Mouse (Mus musculus) mammary gland, adult 2 months (tissue): ENCODE results near the gene Gzmb. TPM values are rescaled to one million over a fixed set of nuclear protein-coding genes. Genes with fewer than 3 reads are reported as not detected.

Source experiments
- polyA plus RNA-seq: library from polyadenylated mRNA; depleted of rRNA; stranded (reverse); fragments of >200 nt; gene quantifications from 2 replicates; pipeline ENCODE4 v1.2.3, GENCODE M21; 2012; ENCODE audit warnings: low replicate concordance; rRNA removed

The Gzmb gene
- 1.1 and 2.3 TPM in 2 replicates for polyA plus RNA-seq

GRCm38 (mm10) chr14:56262153-56262552 lies at the start of gene Gzmb:
TSS of gene Gzmb (minus strand) at chr14:56262260.

GRCm38 (mm10) chr14:56234556-56234955 lies 27.5 kb downstream of the Gzmb start, which contains the start of gene Gzmc:
TSS of gene Gzmc (minus strand) at chr14:56234656.

GRCm38 (mm10) chr14:56211317-56211716 lies 50.7 kb downstream of the Gzmb start, which contains the start of gene Gzmf:
TSS of gene Gzmf (minus strand) at chr14:56211417.

Other genes starting within 250 kb of the Gzmb start
- gene Mcpt1, start 244.3 kb downstream of the Gzmb start, polyA plus RNA-seq, result 0.11 TPM in 1 of 2 replicates, not detected in the other
- gene Mcpt9, start 231.8 kb downstream of the Gzmb start, polyA plus RNA-seq, result not detected in 2 replicates
- not detected in 2 replicates for gene Mcpt2, start 220.2 kb downstream of the Gzmb start, polyA plus RNA-seq
- 25.7 and 57.6 TPM in 2 replicates for gene Mcpt4, start 199.9 kb downstream of the Gzmb start, polyA plus RNA-seq
- gene Mcpt8, start 177.0 kb downstream of the Gzmb start, polyA plus RNA-seq, result not detected in 2 replicates
- 0.20 and 0.32 TPM in 2 replicates for gene Ctsg, start 159.7 kb downstream of the Gzmb start, polyA plus RNA-seq
- not detected in 2 replicates for gene Gzme, start 141.6 kb downstream of the Gzmb start, polyA plus RNA-seq
- not detected in 2 replicates for gene Gzmd, start 129.7 kb downstream of the Gzmb start, polyA plus RNA-seq
- gene Gzmg, start 102.7 kb downstream of the Gzmb start, polyA plus RNA-seq, result not detected in 2 replicates
- gene Gzmn, start 87.7 kb downstream of the Gzmb start, polyA plus RNA-seq, result not detected in 2 replicates
- gene Gzmf, start 50.8 kb downstream of the Gzmb start, polyA plus RNA-seq, result not detected in 2 replicates
- gene Gzmc, start 27.6 kb downstream of the Gzmb start, polyA plus RNA-seq, result 0.46 and 1.0 TPM in 2 replicates
- 0.20 TPM in 1 of 2 replicates, not detected in the other for gene Atp12a, start 102.8 kb upstream of the Gzmb start, polyA plus RNA-seq
- gene Rnf17, start 140.3 kb upstream of the Gzmb start, polyA plus RNA-seq, result not detected in 2 replicates